Mouse (Mus musculus): ENCODE data around the gene C2cd5.

DNA sequence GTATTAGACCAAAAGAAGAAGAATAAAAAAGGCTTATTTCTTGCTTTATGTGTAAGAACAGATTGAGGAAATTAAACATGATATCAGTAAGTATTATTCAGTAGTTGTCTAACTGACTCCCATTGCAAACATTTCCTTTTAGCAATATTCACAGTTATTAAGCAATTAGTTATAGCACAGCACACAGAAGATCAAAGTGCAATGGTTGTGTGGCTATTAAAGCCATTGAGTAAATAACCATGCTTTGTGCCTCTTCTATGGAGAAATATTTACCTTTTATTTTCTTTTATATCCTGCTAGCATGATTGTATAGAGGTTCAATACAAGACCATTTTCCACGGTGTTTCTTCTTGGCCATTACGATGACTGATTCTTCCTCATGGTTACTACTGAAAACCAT lies 33.2 kb upstream of the C2cd5 start:
- TF ChIP-seq CTCF (IDR thresholded peaks at IDR 0.05; ENCODE audit: extremely low read depth, insufficient read depth, insufficient read length, insufficient replicate concordance) (no peak), POLR2A (IDR thresholded peaks at IDR 0.05; ENCODE audit: low read depth, low read length) (no peak)

All from spleen, adult 2 months (tissue).